Mouse (Mus musculus): ENCODE data around the gene Cela3b.

The Cela3b gene

GRCm38 (mm10) chr4:137430502-137430901 is at the start of gene Cela3b:
Cela3b (minus strand) TSS chr4:137430540.
- in situ Hi-C loops (cut with MboI; ENCODE audit: low pct_unique_long_range_greater_than_20kb in 1 of 2, low sequenced_read_pairs in 2 of 2, unreplicated experiment in 1 of 2) = no loop called here

GRCm38 (mm10) chr4:137479757-137480156 is 49.4 kb upstream of the Cela3b start:
- in situ Hi-C loops (cut with MboI; ENCODE audit: low pct_unique_long_range_greater_than_20kb in 1 of 2, low sequenced_read_pairs in 2 of 2, unreplicated experiment in 1 of 2) = no loop called here

GRCm38 (mm10) chr4:137478306-137478705 is 48.0 kb upstream of the Cela3b start:
- in situ Hi-C loops (cut with MboI; ENCODE audit: low pct_unique_long_range_greater_than_20kb in 1 of 2, low sequenced_read_pairs in 2 of 2, unreplicated experiment in 1 of 2) = no loop called here

GRCm38 (mm10) chr4:137477611-137478010 is 47.3 kb upstream of the Cela3b start:
- in situ Hi-C loops (cut with MboI; ENCODE audit: low pct_unique_long_range_greater_than_20kb in 1 of 2, low sequenced_read_pairs in 2 of 2, unreplicated experiment in 1 of 2) = no loop called here

GRCm38 (mm10) chr4:137476761-137477237 is 46.5 kb upstream of the Cela3b start:
- in situ Hi-C loops (cut with MboI; ENCODE audit: low pct_unique_long_range_greater_than_20kb in 1 of 2, low sequenced_read_pairs in 2 of 2, unreplicated experiment in 1 of 2) = no loop called here

DNA sequence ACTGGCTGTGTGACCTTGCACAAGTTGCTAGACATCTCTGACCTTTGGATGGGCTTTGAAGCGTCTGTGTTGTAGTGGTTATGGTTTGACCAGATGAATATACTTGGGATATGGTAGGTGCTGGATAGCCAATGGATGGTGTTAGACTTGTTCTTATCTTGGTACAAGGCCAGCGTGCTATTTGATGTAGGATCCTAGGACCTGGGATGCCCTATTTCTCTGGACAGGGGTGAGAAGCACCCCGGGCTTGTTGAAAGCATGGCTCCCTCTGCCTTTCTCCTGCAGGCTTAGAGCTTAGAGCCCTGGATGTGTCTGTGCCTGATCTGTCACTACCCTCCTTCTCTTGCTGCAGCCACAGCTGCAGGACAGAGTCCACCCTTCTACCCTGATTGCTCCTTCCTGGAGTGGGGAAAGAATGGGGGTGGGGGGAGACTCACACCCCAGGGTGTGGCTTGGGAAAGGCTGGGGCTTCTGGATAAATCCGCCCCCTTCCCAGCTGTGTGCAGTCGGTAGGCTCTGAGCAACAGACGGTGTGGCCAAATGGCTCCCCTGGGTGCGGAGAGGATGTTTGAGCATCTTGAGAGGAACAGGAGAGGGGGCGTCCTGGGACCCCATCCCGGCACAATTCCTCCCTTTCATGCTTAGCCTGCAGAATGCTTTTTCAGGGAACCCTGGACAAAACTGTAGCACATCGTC is 45.9 kb upstream of the Cela3b start:
- in situ Hi-C loops (cut with MboI; ENCODE audit: low pct_unique_long_range_greater_than_20kb in 1 of 2, low sequenced_read_pairs in 2 of 2, unreplicated experiment in 1 of 2) = no loop called here

DNA sequence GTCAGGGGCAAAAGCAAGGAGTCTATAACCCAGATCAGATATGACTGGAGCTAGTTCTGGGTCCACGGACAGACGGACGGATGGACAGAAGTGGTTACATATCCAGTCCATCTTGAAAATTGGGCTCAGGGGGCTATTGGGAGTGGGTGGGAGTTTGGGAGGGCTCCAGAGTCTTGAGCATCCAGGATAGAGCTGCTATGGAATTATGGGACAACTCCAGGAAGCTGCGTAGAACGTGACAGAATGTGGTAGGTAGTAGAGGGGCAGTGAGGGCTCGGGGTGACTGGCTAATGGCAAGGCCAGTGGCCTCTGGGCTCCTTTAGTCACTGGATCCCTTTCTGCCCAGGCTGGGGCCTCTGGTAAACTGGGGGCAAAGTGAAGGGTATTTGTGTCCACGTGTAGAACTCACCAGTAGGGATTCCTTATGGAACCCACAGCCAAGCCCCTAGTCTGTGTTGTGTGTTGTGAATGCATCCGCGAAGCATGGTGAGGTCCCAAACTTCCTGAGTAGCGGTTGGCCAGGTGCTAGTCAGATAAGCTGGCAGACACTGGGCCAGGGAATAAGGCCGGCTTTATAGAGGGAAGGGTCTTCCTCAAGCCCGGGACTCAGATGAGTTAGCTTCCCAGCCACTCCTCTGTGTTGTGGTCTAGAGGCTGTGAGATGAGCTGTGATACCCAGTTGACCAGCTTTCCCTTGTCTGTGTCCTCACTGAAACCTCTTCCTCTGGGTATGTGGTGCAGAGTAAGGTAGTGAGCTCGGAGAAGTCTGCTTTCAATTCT is 45.1 kb upstream of the Cela3b start:
- in situ Hi-C loops (cut with MboI; ENCODE audit: low pct_unique_long_range_greater_than_20kb in 1 of 2, low sequenced_read_pairs in 2 of 2, unreplicated experiment in 1 of 2) = no loop called here

GRCm38 (mm10) chr4:137474694-137475093 is 44.4 kb upstream of the Cela3b start:
- in situ Hi-C loops (cut with MboI; ENCODE audit: low pct_unique_long_range_greater_than_20kb in 1 of 2, low sequenced_read_pairs in 2 of 2, unreplicated experiment in 1 of 2) = no loop called here

GRCm38 (mm10) chr4:137473701-137474388 is 43.5 kb upstream of the Cela3b start:
- in situ Hi-C loops (cut with MboI; ENCODE audit: low pct_unique_long_range_greater_than_20kb in 1 of 2, low sequenced_read_pairs in 2 of 2, unreplicated experiment in 1 of 2) = no loop called here

DNA sequence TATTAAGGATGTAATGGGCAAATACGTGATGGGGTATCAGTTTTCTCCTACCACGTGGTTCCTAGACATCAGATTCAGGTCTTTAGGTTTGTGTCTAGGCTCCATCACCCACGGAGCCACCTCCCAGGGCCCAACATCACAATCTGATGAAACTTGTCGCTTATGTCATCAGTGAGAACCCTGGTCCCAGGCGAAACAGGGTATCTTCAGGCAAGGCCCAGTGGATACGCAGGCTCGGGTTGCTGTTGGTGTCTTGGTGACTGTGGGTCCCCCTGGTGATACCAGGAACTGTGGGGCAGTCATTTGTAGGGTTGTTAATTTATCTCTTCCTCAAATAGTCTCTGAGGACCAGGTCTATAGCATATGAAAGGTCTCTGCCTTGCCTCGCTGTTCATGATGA is 42.9 kb upstream of the Cela3b start:
- in situ Hi-C loops (cut with MboI; ENCODE audit: low pct_unique_long_range_greater_than_20kb in 1 of 2, low sequenced_read_pairs in 2 of 2, unreplicated experiment in 1 of 2) = no loop called here

- in situ Hi-C loops (cut with MboI; ENCODE audit: low pct_unique_long_range_greater_than_20kb in 1 of 2, low sequenced_read_pairs in 2 of 2, unreplicated experiment in 1 of 2) = no loop called here
Observed at GRCm38 (mm10) chr4:137471326-137471725, 41.0 kb upstream of the Cela3b start.

GRCm38 (mm10) chr4:137470701-137471317 is 40.5 kb upstream of the Cela3b start:
- in situ Hi-C loops (cut with MboI; ENCODE audit: low pct_unique_long_range_greater_than_20kb in 1 of 2, low sequenced_read_pairs in 2 of 2, unreplicated experiment in 1 of 2) = no loop called here

DNA sequence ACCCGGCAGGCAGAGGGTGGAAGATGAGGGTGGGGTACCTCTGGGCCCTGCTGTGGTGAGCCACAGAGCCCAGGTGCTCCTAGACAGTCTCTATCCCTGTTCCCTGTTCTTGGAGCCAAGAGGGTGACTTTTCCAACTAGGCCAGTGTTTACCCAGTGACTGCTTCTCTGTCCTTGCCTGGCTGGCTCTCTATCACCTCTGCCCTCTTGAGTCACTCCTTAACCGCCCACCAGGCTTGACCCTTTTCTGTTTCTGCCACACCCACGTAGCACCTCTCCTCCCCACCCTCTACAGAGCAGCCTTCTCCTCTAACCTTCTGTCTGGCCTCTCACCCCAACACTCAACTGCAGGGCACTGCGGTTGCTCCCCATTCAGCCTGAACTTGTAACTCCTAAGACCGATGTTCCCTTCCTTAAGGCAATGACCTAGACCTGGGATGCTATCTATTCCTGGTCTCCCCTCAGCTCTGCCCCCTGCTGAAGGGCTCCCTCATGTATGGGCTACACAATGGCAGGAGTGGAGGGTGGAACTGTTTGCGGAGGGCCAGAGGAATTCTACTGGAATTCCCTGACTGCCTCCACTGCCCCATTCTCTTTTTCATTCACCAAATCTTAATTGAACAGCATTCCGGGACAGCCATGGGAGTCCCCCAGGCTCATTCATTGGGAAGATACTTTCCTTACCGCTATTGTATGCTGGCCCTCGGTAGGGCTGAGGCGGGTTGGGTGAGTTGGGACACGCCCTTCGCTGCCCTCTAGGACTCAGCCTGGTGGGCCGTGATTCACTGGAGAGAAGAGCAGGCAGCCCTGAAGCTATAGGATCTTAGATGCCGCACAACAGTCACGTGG is 39.7 kb upstream of the Cela3b start:
- in situ Hi-C loops (cut with MboI; ENCODE audit: low pct_unique_long_range_greater_than_20kb in 1 of 2, low sequenced_read_pairs in 2 of 2, unreplicated experiment in 1 of 2) = no loop called here

GRCm38 (mm10) chr4:137469081-137469844 is 38.9 kb upstream of the Cela3b start:
- in situ Hi-C loops (cut with MboI; ENCODE audit: low pct_unique_long_range_greater_than_20kb in 1 of 2, low sequenced_read_pairs in 2 of 2, unreplicated experiment in 1 of 2) = no loop called here

DNA sequence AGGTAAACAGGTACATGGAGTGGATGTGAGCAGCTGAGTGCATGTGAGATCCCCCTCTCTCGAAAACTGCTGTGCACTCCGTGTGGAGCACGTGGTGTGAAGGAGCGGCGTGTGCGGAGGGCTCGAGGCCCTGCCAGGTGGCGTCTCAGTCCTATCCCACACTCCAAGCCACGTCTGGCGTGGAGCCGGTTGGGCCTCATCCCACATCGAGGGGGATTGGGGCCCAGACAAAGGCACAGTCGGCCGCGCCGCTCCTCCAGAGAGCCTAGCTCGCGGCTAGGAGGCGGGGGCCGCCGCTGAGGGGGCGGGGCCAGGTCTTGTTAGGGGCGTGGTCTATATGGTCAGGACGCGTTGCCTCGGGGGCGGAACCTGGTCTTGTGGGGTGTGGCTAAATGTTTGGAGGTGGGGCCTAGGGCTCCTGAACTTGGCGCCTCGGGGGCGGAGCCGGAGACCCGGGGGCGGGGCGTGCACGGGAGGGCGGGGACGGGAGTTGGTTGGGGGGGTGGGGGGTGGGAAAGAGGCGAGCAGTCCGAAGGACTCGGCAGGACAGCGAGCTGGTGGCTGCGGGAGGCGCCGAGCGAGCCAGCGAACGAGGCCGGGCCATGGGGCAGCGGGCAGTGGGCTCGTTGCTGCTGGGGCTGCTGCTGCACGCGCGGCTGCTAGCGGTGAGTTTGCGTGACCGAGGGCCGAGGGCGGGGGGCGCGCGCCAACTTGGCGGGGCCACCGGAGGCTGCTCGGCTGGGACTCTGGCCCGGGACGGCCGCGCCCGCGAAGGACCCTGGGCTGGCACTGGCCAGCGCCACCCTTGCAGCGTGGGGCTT is 38.1 kb upstream of the Cela3b start, which contains the start of gene Hspg2:
Gene Hspg2 (plus strand): TSS at position 510 of the 821 bp plus-strand sequence.
- in situ Hi-C loops (cut with MboI; ENCODE audit: low pct_unique_long_range_greater_than_20kb in 1 of 2, low sequenced_read_pairs in 2 of 2, unreplicated experiment in 1 of 2) = no loop called here

DNA sequence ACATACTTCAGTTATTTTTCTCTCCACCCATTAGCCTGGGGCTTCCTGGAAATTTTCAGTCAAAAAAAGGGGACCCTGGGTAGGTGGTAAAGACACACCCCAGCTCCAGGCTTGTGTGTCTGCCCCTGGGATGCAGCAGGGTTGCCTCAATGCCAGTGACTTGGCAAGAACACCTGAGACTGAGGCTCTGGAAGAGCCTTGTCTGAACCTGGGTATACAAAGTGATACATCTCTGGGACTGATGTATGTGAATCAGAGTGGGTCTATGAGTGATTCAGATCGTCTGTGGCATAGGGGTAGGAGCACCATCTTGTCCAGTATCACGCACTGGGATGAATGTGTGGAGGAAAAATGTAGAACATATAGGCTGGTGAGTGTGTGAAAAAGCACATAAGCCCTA is 37.2 kb upstream of the Cela3b start:
- in situ Hi-C loops (cut with MboI; ENCODE audit: low pct_unique_long_range_greater_than_20kb in 1 of 2, low sequenced_read_pairs in 2 of 2, unreplicated experiment in 1 of 2) = no loop called here

DNA sequence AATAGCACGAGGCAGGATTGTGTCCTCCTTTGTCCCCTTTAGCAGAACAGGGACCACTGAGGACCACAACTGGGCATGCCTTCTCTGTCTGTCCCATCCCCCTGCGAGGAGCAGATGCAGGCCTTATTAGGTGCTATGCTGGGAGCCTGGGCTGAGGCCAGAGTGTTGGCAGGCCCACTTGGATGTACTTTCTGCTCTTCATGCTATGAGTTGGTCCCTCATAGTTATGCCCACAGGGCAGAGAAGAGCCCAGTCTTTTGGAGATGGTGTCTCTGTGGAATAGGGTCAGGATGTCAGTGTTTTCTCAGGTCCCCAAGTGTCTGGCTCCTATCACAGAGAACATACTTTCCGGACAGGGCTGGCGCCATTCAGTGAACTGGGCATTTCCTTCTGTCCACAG is 36.7 kb upstream of the Cela3b start:
- in situ Hi-C loops (cut with MboI; ENCODE audit: low pct_unique_long_range_greater_than_20kb in 1 of 2, low sequenced_read_pairs in 2 of 2, unreplicated experiment in 1 of 2) = no loop called here
